In the genomic region with DNA sequence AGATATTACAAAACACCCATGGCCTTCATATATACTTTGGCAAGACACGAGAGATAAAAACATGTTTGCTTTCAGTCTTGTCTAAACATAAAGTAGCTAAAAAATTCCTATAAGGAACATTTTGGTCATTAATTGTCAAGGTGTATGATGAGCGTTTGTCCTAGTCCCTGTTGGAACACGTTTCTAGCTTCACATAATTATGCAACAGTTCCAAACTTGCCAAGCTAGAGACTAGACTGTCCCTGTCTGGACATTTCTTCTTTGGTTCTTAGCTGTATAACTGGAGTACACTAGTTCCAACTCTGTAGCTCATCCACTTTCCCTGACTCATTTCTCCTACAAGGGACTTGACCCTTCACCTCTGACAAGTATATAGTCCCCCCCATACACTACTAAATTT, we compare ENCODE assay signal across 34 mouse cellular contexts.
"Had no signal": no experiment of that assay in that cellular context is flagged by ENCODE, and none has a peak within 500 bp of the region (broad histone marks: within the 10 kb centered on the region; RNA-seq: fewer than 3 reads in every experiment).

No protein-coding gene starts in this region.

- DNase-seq: heart, postnatal 10 days; heart, postnatal 14 days; heart, postnatal 36 days; heart, postnatal 4 days; kidney, adult 11 months; kidney, adult 18-20 months; kidney, adult 2 months; kidney, adult 8-10 months; kidney, adult 9 months; kidney, postnatal 10 days; kidney, postnatal 14 days; kidney, postnatal 25 days; kidney, postnatal 36 days; kidney, postnatal 4 days; layer of hippocampus, adult 9-11 months; layer of hippocampus, postnatal 36 days had no signal

- H3K9ac ChIP-seq: heart, embryonic 12.5 days; heart, embryonic 13.5 days; heart, embryonic 15.5 days; hindbrain, embryonic 12.5 days; hindbrain, embryonic 13.5 days; hindbrain, embryonic 14.5 days; hindbrain, embryonic 15.5 days; intestine, embryonic 15.5 days; kidney, embryonic 15.5 days had no signal

- H3K4me3 ChIP-seq: heart, embryonic 12.5 days; heart, embryonic 13.5 days; heart, embryonic 15.5 days; hindbrain, embryonic 10.5 days; hindbrain, embryonic 12.5 days; hindbrain, embryonic 13.5 days; hindbrain, embryonic 15.5 days; intestine, embryonic 15.5 days; kidney, embryonic 15.5 days; layer of hippocampus, adult 2 months; left cerebral cortex, adult 2 months had no signal

- H3K4me1 ChIP-seq: heart, embryonic 12.5 days; heart, embryonic 13.5 days; heart, embryonic 15.5 days; hindbrain, embryonic 10.5 days; hindbrain, embryonic 12.5 days; hindbrain, embryonic 13.5 days; hindbrain, embryonic 15.5 days; intestine, embryonic 15.5 days; kidney, embryonic 15.5 days had no signal

- H3K4me2 ChIP-seq: heart, embryonic 12.5 days; heart, embryonic 13.5 days; heart, embryonic 15.5 days; hindbrain, embryonic 12.5 days; hindbrain, embryonic 13.5 days; hindbrain, embryonic 14.5 days; hindbrain, embryonic 15.5 days; intestine, embryonic 15.5 days; kidney, embryonic 15.5 days had no signal

- H3K9me3 ChIP-seq: heart, embryonic 12.5 days; heart, embryonic 13.5 days; heart, embryonic 15.5 days; hindbrain, embryonic 10.5 days; hindbrain, embryonic 12.5 days; hindbrain, embryonic 13.5 days; hindbrain, embryonic 15.5 days; intestine, embryonic 15.5 days; kidney, embryonic 15.5 days had no signal

- ATAC-seq: hindbrain, embryonic 16.5 days; hindbrain, postnatal 0 days; inflammation-experienced regulatory T-cells, adult 6 months; intestine, embryonic 15.5 days; intestine, embryonic 16.5 days; intestine, postnatal 0 days had no signal

- H3K36me3 ChIP-seq: heart, embryonic 12.5 days; heart, embryonic 13.5 days; heart, embryonic 15.5 days; hindbrain, embryonic 10.5 days; hindbrain, embryonic 12.5 days; hindbrain, embryonic 13.5 days; hindbrain, embryonic 15.5 days; intestine, embryonic 15.5 days; kidney, embryonic 15.5 days had no signal

- H3K27me3 ChIP-seq: heart, embryonic 12.5 days; heart, embryonic 13.5 days; heart, embryonic 15.5 days; hindbrain, embryonic 12.5 days; hindbrain, embryonic 13.5 days; hindbrain, embryonic 15.5 days; intestine, embryonic 15.5 days; kidney, embryonic 15.5 days had no signal

- H3K27ac ChIP-seq: heart, embryonic 13.5 days; heart, embryonic 15.5 days; hindbrain, embryonic 10.5 days; hindbrain, embryonic 12.5 days; hindbrain, embryonic 13.5 days; hindbrain, embryonic 14.5 days; hindbrain, embryonic 15.5 days; hindbrain, postnatal 0 days; intestine, embryonic 15.5 days; kidney, embryonic 15.5 days; kidney, postnatal 0 days; layer of hippocampus, adult 2 months; left cerebral cortex, adult 2 months had no signal
